9 mouse cellular contexts compared by ENCODE assay signal in the genomic region with DNA sequence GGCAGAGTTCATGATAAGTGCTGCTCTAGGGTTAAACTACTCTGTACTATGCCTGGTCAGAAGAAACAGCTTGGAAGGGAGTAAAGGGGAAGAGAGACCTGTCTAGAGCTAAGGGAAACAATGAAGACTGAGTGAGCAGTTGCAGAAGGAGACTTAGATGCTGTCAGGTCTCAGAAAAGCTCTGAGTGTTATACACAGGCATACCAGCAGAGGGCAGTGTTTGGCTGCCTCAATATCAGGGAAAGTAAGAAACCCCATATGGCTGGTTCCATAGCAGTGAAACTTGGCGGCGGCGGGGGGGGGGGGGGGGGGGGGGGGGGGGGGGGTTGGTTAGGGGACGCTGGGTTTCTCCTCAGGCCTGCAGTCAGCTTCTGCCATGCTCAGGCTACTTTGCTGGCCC.
DNase-seq lines count a peak whose midpoint lies in the region; ATAC-seq and TF ChIP-seq lines count a peak whose summit lies in the region.
"Had no signal": no experiment of that assay in that cellular context is flagged by ENCODE, and none has a peak within 500 bp of the region (broad histone marks: within the 10 kb centered on the region; RNA-seq: fewer than 3 reads in every experiment).

No protein-coding gene starts in this region.

- peak; percentile 68 for DNase-seq in cerebellum, adult 11 months
- DNase-seq in CH12.LX (ENCODE audit: extremely low read depth): peak; percentile 71
- DNase-seq in c-Kit-negative CD71-positive TER-119-positive erythroid progenitor cells, embryonic 14.5 days (ENCODE audit: low read depth, low spot score): peak; percentile 45
- DNase-seq in frontal cortex, postnatal 36 days (ENCODE audit: low spot score in 2 of 2): peak; percentile 74 to 83
- DNase-seq in layer of hippocampus, adult 18-20 months (ENCODE audit: low spot score in 2 of 2): peak; percentile 67 to 87
- DNase-seq in lung, postnatal 36 days: peak; percentile 84
- DNase-seq in right cerebral cortex, postnatal 36 days (ENCODE audit: low spot score in 2 of 2): peak; percentile 49 to 60

- TF ChIP-seq RAD21 in CH12.LX (IDR thresholded peaks at IDR 0.05; ENCODE audit: low read depth, low read length): peak; percentile 70

- no peak overlapping the region for H3K4me3 ChIP-seq in CH12.LX (replicated peaks in 1 of 3; ENCODE audit: low read depth in 2 of 3, low read length in 2 of 3, poor library complexity in 1 of 3)
- H3K4me3 ChIP-seq: limb, embryonic 12.5 days had no signal

- ATAC-seq in cerebellum, adult (ENCODE audit: insufficient number of reproducible peaks, low FRiP score, low TSS enrichment): no peak

- TF ChIP-seq CTCF in CH12.LX (conservative IDR thresholded peaks at IDR 0.05 in 1 of 2, IDR thresholded peaks at IDR 0.05 in 1 of 2; ENCODE audit: low read depth in 2 of 2, low read length in 2 of 2): peak; percentile 83 to 94

- H3K36me3 ChIP-seq in CH12.LX (replicated peaks in 1 of 2; ENCODE audit: control insufficient read depth in 1 of 2, insufficient read depth in 1 of 2, low read length in 1 of 2): no peaks in the 10 kb centered on the region
- H3K36me3 ChIP-seq: limb, embryonic 12.5 days had no signal

- H3K4me2 ChIP-seq in CH12.LX (ENCODE audit: insufficient read depth, low read depth, poor library complexity, severe bottlenecking): no peak overlapping the region
- H3K4me2 ChIP-seq: limb, embryonic 12.5 days had no signal

- peaks cover 0 to 15% of the 10 kb centered on the region in 2 experiments; a peak in 2 of 4 replicates for H3K4me1 ChIP-seq in CH12.LX (ENCODE audit: control insufficient read depth in 1 of 2, insufficient read depth in 2 of 2)
- H3K4me1 ChIP-seq: limb, embryonic 12.5 days had no signal

- dilution Hi-C loops in CH12.LX (cut with MboI; ENCODE audit: extremely low pct_ligation_motif_present, extremely low pct_unique_long_range_greater_than_20kb, low sequenced_read_pairs): no loop called here

- no peak for TF ChIP-seq POLR2A in CH12.LX (IDR thresholded peaks at IDR 0.05; ENCODE audit: low read depth, low read length)

- TF ChIP-seq EP300 in CH12.LX (IDR thresholded peaks at IDR 0.05; ENCODE audit: low read length): no peak

- no peak overlapping the region for H3K27ac ChIP-seq in CH12.LX (ENCODE audit: insufficient read depth, low read depth)
- H3K27ac ChIP-seq: limb, embryonic 12.5 days had no signal

- no peaks in the 10 kb centered on the region for H3K79me2 ChIP-seq in CH12.LX (replicated peaks; ENCODE audit: control insufficient read depth, extremely low read depth, insufficient read depth, poor library complexity, severe bottlenecking)

- in situ Hi-C loops in CH12.LX (cut with MboI; ENCODE audit: low pct_ligation_motif_present, low pct_unique_long_range_greater_than_20kb, low sequenced_read_pairs): loop anchor here (25.0 kb wide), 1 partner anchor 157 kb away; no protein-coding TSS in a partner anchor

- H3K27me3 ChIP-seq in CH12.LX (replicated peaks): peaks cover 3% of the 10 kb centered on the region

- no peak overlapping the region for H3K9ac ChIP-seq in CH12.LX (ENCODE audit: insufficient read depth, low read depth)
- H3K9ac ChIP-seq: limb, embryonic 12.5 days had no signal

- no peaks in the 10 kb centered on the region for H3K9me3 ChIP-seq in CH12.LX (replicated peaks; ENCODE audit: low read length)
- H3K9me3 ChIP-seq: limb, embryonic 12.5 days had no signal

TF ChIP-seq in CH12.LX, 34 proteins besides CTCF, POLR2A, EP300 and RAD21:
- TF ChIP-seq MAX (IDR thresholded peaks at IDR 0.05; ENCODE audit: low read length): no peak
- TF ChIP-seq SMC3 (IDR thresholded peaks at IDR 0.05; ENCODE audit: low read depth, low read length): peak; percentile 63
- no peak for TF ChIP-seq TCF12 (IDR thresholded peaks at IDR 0.05; ENCODE audit: low read depth, low read length)
- no peak for TF ChIP-seq ZNF384 (IDR thresholded peaks at IDR 0.05; ENCODE audit: low read depth, low read length)
- no peak for TF ChIP-seq KAT2A (IDR thresholded peaks at IDR 0.05; ENCODE audit: insufficient replicate concordance, low read length)
